Mouse (Mus musculus) heart, postnatal 0 days (tissue): ENCODE data around the gene Chrm4.

Experiments used
- CTCF ChIP-seq: IDR thresholded peaks from 2 replicates; pipeline ENCODE4 v1.5.1; 2016; ENCODE audit warnings: antibody characterized with exemption, control low read depth, low read depth
- EP300 ChIP-seq: IDR thresholded peaks from 2 replicates; pipeline ENCODE4 v1.6.1; 2016; ENCODE audit warnings: antibody characterized with exemption, low read depth

DNA sequence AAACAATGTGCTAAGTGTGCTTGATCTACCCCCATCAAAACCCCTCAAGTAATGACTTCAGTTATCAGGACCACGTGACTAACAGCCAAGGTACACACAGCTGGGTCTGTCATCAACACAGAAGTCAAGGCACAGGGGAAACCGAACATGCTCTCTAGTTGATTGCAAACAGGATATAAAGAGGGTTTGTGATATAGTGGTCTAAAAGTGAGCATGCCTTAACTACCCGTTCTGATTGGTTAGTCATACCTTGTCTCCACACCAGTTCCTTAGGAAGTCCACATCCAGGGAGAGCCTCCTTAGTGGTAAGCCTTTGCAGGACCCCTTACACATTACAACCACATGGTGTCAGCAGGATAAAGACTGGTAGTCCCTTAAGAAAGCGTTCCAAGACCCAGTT lies 6.9 kb upstream of the Chrm4 start:
- TF ChIP-seq CTCF: no peak
- TF ChIP-seq EP300: no peak
